Mouse (Mus musculus): Measurements from ENCODE around the gene Gstm1. TPM values are rescaled to one million over a fixed set of nuclear protein-coding genes. Genes with fewer than 3 reads are reported as not detected.

Gstm1 gene
- 3.6 TPM for polyA plus RNA-seq (2017; shearing (Covaris generic))

DNA sequence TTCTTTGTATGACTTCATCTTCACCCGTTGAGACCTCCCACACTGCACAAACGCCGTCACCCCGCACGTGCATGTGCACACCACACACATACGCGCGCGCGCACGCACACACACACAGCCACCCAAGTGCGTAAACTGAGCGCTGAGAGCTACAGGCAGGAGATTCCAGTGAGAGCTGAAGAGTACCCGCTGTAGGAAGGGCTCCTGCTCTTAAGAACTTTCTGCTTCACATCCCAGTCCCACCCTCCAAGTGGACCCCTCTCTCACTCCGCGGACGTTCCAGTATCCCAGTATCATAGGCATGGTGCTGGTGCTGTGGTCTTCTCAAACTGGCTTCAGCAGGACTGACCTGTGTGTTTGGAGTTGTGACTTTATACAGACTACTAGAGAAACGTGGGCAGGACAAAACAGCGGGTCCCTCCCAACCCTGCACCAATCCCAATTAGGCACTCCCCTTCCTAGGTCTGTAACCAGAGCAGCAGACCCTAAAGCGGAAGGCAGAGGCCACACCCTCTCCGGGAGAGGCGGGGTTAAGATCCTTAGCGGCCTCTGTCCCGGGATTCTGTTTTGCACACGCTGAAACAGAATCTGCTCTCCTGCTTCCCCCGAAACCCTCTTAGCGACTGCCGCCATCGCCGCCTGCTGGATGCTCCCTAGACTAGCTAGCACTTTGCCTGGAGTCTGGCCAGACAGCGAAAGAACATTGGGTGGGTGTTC, at the start of gene Gstm1:
TSS of gene Gstm1 (minus strand) at position 501 of the 717 bp plus-strand sequence.

DNA sequence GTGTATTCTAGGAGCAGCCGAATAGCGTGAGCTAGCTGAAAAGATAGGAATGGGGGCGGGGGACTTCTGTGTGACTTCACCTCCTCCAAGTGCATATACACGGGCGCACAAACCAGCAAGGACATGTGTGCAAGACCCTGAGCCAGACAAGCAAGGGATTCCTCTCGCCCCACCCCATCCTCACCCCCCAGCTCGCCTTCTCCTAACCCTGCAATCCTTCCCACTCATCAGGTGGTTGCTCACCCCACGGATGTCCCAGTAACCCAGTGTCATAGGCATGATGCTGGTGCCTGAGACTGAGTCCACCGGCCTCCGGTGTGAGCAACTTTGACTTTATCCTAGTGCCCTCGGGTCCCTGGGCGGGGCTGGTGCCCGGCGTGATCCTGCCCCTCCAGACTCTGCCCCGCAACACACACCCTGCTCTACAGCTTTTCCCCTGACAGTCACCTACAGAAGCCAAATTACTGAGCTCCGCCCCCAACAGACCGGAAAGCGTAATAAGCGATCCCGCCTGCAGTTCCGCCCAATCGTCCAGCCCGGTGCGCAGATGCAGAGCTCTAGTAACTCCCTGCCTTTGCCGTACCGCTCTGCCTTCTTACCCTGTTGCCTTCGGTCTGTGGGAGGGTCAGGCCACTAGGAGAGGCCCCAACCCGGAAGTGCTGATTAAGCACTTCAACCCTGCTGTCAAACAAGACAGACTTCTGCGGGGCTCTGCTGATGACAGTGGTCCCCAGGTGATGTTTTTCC, 26.8 kb upstream of the Gstm1 start, which contains the start of gene Gstm4:
TSS of gene Gstm4 (minus strand) at position 501 of the 747 bp plus-strand sequence.

GRCm38 (mm10) chr3:107986041-107986562, 31.7 kb downstream of the Gstm1 start, which contains the start of gene Gstm2:
Gene Gstm2, minus strand, starts transcription at chr3:107986453.

GRCm38 (mm10) chr3:107968724-107969395, 48.9 kb downstream of the Gstm1 start, which contains the start of gene Gstm3:
Gene Gstm3, minus strand, starts transcription at chr3:107969283.

Other genes starting within 250 kb of the Gstm1 start
- gene Eps8l3, start 140.7 kb downstream of the Gstm1 start, polyA plus RNA-seq (2017; shearing (Covaris generic)) = not detected
- not detected for gene Gstm5, start 122.2 kb downstream of the Gstm1 start, polyA plus RNA-seq (2017; shearing (Covaris generic))
- 0.67 TPM for gene Gstm7, start 86.2 kb downstream of the Gstm1 start, polyA plus RNA-seq (2017; shearing (Covaris generic))
- gene Gstm6, start 74.2 kb downstream of the Gstm1 start, polyA plus RNA-seq (2017; shearing (Covaris generic)) = not detected
- gene Gstm3, start 48.7 kb downstream of the Gstm1 start, polyA plus RNA-seq (2017; shearing (Covaris generic)) = not detected
- not detected for gene Gstm2, start 31.5 kb downstream of the Gstm1 start, polyA plus RNA-seq (2017; shearing (Covaris generic))
- 4.5 TPM for gene Gstm4, start 26.9 kb upstream of the Gstm1 start, polyA plus RNA-seq (2017; shearing (Covaris generic))
- gene Ampd2, start 68.7 kb upstream of the Gstm1 start, polyA plus RNA-seq (2017; shearing (Covaris generic)) = 30.4 TPM
- gene Gnat2, start 74.8 kb upstream of the Gstm1 start, polyA plus RNA-seq (2017; shearing (Covaris generic)) = not detected
- gene Gnai3, start 128.2 kb upstream of the Gstm1 start, polyA plus RNA-seq (2017; shearing (Covaris generic)) = 201 TPM
- not detected for gene Gpr61, start 136.9 kb upstream of the Gstm1 start, polyA plus RNA-seq (2017; shearing (Covaris generic))
- gene Amigo1, start 168.4 kb upstream of the Gstm1 start, polyA plus RNA-seq (2017; shearing (Covaris generic)) = 1.6 TPM
- gene Cyb561d1, start 183.2 kb upstream of the Gstm1 start, polyA plus RNA-seq (2017; shearing (Covaris generic)) = 19.6 TPM
- 24.0 TPM for gene Atxn7l2, start 193.0 kb upstream of the Gstm1 start, polyA plus RNA-seq (2017; shearing (Covaris generic))
- not detected for gene Sypl2, start 208.7 kb upstream of the Gstm1 start, polyA plus RNA-seq (2017; shearing (Covaris generic))
- 62.3 TPM for gene Psma5, start 239.0 kb upstream of the Gstm1 start, polyA plus RNA-seq (2017; shearing (Covaris generic))